Mouse (Mus musculus) layer of hippocampus, adult 9-11 months (tissue): ENCODE measurements around the gene Zfp629.
"Not testable (repeated sequence)": the region's sequence is repeated elsewhere in the genome, so short reads cannot be mapped to it uniquely, and the experiment has no call there.

Experiments
- DNase-seq: peaks from one replicate; pipeline ENCODE4 v3.0.0; 2022

The Zfp629 gene

GRCm38 (mm10) chr7:127614891-127615843 lies at the start of gene Zfp629:
TSS of gene Zfp629 (minus strand) at chr7:127615797.
- peak; percentile 80 for DNase-seq

GRCm38 (mm10) chr7:127662926-127663325 lies 47.3 kb upstream of the Zfp629 start:
- no peak for DNase-seq

DNA sequence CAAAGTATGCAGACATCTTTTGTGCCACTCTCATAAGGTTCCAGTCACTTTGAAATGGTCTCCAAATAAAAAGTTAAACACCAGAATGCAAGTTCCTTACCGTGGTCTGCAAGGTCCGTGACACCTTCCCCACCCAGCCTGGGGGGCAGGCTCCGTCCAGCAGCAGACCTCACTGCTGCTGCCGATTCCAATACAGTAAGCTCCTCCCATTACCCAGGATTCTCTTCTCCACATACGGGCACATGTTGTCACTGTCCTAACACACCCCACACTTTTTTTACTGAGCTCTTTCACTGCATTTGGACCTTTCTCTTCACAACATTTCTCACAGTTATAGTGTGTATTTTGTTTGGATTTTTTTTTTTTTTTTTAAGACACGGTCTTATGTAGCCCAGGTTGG lies 46.2 kb upstream of the Zfp629 start:
- DNase-seq: no peak

- no peak for DNase-seq
Measured at GRCm38 (mm10) chr7:127660882-127661281, 45.3 kb upstream of the Zfp629 start.

DNA sequence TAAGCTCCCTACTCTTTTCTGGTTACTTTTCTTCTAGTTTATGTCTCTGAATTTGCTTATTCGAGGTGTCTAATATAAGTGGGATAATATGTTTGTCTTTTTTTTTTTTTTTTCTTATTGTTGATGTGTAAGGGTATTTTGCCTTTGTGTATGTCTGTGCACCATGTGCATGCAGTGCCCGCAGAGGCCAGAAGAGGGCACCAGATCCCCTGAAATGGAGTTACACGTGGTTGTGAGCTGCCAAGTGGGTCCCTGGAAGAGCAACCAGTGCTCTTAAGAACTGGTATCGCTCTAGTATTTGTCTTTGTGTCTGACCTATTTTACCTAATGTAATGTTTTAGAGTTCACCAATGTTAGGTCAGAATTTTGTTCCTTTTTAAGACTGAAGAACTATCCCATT lies 41.3 kb upstream of the Zfp629 start:
- no peak for DNase-seq

- DNase-seq: no peak
Measured at GRCm38 (mm10) chr7:127654318-127654717, 38.7 kb upstream of the Zfp629 start.

DNA sequence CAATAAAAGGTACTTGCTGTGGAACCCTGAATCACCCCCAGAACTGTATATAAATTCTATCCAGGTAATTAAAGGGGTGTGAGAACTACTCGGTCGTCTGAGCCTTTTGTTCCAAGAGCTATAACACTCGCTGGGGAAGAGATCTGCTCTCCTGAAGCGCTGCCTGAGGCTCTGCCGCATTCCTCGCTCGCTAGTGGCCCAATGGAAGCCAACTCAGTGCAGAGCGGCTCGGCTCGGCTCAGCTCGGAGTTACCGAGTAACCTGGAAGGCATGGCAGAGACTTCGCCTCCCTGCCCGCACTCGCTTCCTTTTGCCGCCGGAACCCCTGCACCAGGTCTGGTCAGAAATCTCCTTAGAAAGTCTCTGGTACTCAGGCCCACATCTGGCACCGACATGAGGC lies 36.5 kb upstream of the Zfp629 start:
- no peak for DNase-seq

DNA sequence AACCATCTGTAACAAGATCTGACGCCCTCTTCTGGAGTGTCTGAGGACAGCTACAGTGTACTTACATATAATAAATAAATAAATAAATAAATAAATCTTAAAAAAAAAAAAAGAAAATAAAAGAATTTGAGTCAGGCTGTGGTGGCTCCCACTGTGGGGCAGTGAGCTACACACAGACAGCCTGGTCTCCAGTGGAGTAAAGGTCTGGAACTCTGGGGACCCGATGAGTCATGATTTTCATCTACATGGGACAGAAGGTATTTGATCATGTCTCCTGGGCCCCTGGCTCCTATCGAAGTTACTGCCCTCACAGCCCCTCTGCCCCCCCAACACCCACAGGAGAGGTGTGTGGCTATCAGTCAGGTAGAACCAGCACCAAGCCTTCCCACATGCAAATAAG lies 36.0 kb upstream of the Zfp629 start:
- no peak for DNase-seq

GRCm38 (mm10) chr7:127649206-127649605 lies 33.6 kb upstream of the Zfp629 start:
- DNase-seq: no peak

GRCm38 (mm10) chr7:127648516-127649201 lies 33.1 kb upstream of the Zfp629 start:
- no peak for DNase-seq

DNA sequence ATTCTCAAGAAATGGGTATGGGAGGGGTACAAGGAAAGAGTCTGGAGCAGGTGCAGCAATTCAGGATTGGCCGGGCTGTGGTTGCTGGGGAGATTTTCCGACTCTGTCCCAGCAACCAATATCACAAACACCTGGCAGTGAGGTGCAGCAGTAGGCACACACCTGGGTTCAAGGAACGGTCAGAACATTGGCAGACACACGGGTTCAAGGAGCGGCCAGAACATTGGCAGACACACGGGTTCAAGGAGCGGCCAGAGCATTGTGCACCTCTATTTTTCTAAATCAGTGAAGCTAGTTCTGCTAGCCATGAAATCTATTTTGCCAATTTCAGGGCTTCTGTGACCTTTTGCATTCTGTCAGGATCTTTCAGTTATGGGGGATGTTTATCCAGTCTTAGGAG lies 32.0 kb upstream of the Zfp629 start:
- DNase-seq: not testable (repeated sequence)

DNA sequence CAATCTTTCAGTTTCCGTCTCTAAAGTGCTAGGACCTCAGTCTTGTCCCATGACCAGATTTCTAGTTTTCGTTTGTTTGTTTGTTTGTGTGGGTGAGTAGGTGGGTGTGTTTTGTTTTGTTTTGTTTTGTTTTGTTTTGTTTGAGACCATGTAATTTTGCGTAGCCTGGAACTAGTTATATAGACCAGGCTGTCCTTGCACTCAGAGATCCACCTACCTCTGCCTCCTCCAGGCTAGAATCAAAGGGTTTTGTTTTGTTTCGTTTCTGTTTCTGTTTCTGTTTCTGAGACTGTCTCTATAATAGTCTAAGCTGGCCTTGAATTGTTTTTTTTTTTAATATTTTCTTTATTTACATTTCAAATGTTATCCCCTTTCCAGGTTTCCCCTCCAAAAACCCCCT lies 30.8 kb upstream of the Zfp629 start:
- no peak for DNase-seq

GRCm38 (mm10) chr7:127642254-127642653 lies 26.7 kb upstream of the Zfp629 start:
- no peak for DNase-seq

DNA sequence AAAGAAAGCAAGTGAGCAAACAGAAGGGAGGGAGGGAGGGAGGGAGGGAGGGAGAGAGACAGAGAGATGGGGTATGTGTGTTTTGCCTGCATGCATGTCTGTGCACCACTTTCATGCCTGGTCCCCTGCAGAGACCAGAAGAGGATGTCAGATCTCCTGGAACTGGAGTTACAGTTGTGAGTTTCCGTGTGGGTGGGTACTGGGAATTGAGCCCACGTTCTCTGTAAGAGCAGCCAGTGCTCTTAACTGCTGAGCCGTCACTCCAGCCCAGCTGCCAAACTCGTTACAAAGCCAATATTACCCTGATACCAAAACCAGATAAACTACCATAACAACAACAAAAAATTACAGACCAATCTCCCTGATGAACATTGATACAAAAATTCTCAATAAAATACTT lies 25.7 kb upstream of the Zfp629 start:
- DNase-seq: peak; percentile 50

DNA sequence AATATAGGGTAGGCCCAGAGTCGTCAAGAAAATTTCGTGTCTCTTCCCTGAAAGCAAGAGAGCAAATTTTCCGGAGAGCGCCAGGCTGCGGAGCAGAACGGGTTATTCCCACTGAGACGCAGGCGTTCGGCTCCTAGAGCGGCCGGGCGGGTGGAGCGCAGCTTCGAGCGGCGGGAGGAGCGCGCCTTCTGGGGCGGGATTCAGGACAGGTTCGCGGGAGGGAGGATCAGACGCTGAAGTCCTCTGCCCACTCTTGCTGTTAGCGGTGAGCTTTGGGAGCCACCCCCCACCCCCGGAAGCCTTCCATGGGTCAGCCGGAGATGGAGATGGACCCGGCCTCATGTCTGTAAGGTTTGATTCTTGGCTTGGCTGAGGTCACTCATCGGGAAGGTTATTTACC lies 21.4 kb upstream of the Zfp629 start:
- DNase-seq: peak; percentile 69

- DNase-seq: no peak
Measured at GRCm38 (mm10) chr7:127631416-127631815, 15.8 kb upstream of the Zfp629 start.

GRCm38 (mm10) chr7:127628646-127629045 lies 13.0 kb upstream of the Zfp629 start:
- DNase-seq: no peak

DNA sequence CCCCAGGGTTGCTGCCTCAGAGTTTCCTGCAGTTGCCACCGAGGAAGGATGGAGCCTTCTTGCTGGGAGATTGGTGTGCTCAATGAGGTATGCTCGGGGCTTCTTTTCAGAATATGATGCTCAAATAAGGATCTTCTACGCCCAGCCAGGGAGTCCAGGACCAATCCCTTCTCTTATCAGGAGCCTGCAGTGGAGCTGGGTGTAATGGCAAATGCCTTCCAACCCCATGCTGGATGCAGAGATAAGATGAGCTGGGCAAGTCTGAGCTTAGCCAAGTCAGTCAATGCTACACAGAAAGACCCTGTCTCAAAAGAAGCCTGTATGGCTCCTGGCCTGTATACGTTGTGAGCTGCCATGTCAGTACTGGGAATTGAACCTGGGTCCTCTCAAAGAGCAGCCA lies 10.9 kb upstream of the Zfp629 start:
- DNase-seq: no peak

DNA sequence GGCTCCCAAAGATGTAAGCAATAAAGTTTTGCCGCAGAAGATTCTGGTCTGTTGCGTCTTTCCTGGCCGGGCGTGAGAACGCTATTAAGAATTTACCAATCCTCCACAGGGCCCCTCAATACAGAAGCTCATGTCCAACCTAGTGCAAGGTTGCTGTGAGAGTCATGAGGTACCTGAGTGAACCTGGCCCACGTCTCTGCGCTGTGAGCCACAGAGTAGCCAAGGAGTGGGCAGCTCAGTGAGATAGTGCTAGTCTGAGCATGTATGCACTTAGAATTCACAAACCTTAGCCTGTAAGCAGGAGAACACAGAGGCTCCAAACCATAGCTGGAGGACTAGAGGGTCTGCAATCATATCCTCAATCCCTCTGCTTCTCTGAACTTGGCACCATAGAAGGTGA lies 10.4 kb upstream of the Zfp629 start:
- DNase-seq: no peak

GRCm38 (mm10) chr7:127618402-127618801 lies 2.8 kb upstream of the Zfp629 start:
- DNase-seq: not testable (repeated sequence)

DNA sequence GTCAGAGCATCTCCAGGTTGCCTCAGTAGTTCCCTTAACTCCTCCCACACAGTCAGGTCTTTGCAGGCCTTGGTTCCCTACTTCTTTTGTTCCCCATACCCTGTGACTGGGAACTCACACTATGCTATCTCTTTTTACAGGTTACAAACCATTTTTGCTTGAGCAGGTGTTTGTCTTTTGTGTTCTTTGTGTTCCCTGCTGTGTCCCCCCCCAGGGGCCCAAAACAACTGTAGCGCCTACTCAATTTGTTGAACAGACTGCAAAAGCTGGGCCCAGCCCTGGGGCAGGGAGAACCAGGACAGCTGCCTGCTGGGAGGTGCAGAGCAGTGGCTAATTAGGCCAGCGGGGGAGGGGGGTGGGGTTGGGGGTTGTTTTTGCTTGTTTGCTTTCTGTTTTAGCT lies 2.4 kb upstream of the Zfp629 start:
- no peak for DNase-seq

- DNase-seq: no peak
Measured at GRCm38 (mm10) chr7:127616881-127617280, 1.3 kb upstream of the Zfp629 start.

GRCm38 (mm10) chr7:127616336-127616735 lies 739 bp upstream of the Zfp629 start:
- DNase-seq: no peak

GRCm38 (mm10) chr7:127614511-127614890 lies 1.1 kb downstream of the Zfp629 start:
- DNase-seq: no peak
